Mouse (Mus musculus): ENCODE measurements around the gene Fam3b. TPM values are rescaled to one million over a fixed set of nuclear protein-coding genes. Genes with fewer than 3 reads are reported as not detected.

The Fam3b gene
- polyA plus RNA-seq, 1 experiment from 2014 or later = not detected

DNA sequence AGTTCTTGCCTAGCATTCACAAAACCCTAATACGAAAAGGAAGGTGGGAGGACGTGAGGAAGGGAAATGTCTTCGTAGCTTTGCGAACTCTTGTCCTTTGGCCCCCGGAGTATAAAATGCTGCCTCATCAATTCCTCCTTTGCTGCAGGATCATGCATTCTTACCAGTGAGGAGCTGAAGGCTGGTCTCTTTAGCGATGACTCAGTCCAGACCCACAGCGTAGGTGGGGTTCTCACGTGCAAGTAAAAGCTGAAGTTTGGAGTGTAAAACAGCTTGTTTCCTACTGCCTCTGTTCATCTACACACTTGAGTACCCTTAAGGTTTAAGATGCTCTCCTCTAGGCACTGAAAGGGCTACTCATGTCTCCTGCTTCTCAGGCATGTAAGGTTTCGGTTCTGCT lies 72.6 kb downstream of the Fam3b start:
- no peak overlapping the region for H3K9ac ChIP-seq (ENCODE audit: low read depth, low read length)
- H3K4me2 ChIP-seq (ENCODE audit: low read length) = no peak overlapping the region
- WGBS = 88% methylated on average over 9 of the region's 9 CpGs
- no peak for ATAC-seq
- H3K27me3 ChIP-seq (ENCODE audit: control insufficient read depth, insufficient read depth, low read depth, low read length) = no peaks in the 10 kb centered on the region
- no peaks in the 10 kb centered on the region for H3K9me3 ChIP-seq (replicated peaks; ENCODE audit: control insufficient read depth, low read length, poor library complexity, severe bottlenecking)
- H3K4me3 ChIP-seq (ENCODE audit: low read depth, low read length) = no peak overlapping the region
- no peak overlapping the region for H3K27ac ChIP-seq (ENCODE audit: low read length)
- H3K36me3 ChIP-seq (ENCODE audit: control insufficient read depth, insufficient read depth, low read length) = no peaks in the 10 kb centered on the region
- H3K4me1 ChIP-seq (ENCODE audit: control insufficient read depth, insufficient read depth, low read length) = no peaks in the 10 kb centered on the region

DNA sequence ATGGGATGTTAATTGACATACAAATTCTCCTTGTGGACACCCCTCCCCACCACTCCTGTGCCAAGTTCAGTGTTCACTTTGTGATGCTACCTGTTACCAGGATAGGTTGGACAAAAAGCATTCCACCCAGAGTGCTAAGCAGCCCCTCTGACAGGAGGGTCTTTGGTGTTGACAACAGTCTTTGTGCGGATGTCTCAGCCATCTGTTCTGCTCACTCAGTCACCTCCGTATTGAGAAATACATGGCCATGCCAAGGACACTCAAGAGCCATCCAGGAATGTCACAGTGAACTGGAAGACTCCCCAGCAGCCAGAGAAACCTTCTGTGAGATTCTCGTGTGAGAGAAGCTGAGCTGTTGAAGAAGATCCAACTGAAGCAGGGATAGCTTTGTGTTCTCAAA lies 76.4 kb downstream of the Fam3b start:
- Histone ChIP-seq H3K9ac (ENCODE audit: low read depth, low read length) (no peak overlapping the region), H3K27ac (ENCODE audit: low read length) (no peak overlapping the region), H3K4me1 (ENCODE audit: control insufficient read depth, insufficient read depth, low read length) (no peaks in the 10 kb centered on the region), H3K4me3 (ENCODE audit: low read depth, low read length) (no peak overlapping the region), H3K36me3 (ENCODE audit: control insufficient read depth, insufficient read depth, low read length) (no peaks in the 10 kb centered on the region), H3K9me3 (replicated peaks; ENCODE audit: control insufficient read depth, low read length, poor library complexity, severe bottlenecking) (no peaks in the 10 kb centered on the region), H3K27me3 (ENCODE audit: control insufficient read depth, insufficient read depth, low read depth, low read length) (no peaks in the 10 kb centered on the region), H3K4me2 (ENCODE audit: low read length) (no peak overlapping the region)
- WGBS = 72% methylated on average over 3 of the region's 3 CpGs
- no peak for ATAC-seq

DNA sequence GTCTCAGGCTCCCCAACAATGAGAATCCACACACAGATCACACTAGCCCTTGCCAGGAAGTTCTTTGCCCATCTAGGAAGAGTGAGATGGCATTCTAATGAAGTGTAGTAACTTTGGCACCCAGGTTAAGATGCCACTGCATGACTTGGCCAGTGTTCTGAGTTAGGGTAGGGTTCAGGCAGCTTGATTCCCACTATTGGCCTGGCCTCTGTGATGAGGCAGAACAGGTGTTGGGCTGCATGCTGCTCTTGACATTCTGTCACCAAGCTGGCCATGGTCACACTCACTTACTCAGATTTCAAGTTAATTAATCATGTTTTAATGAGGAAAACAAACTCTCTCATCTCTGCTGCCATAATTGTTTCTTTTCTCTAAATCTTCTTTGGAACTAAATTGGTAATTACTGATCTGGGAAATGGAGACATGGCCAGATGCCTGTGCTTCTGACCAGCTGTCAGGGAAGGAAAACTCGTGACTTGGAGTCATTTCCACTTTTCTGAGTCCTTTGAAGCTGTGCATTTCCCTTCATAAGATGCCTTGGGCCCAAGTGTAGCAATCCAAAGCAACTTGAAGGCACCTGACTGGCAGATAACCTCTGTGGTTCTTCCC lies 77.1 kb downstream of the Fam3b start:
- 55% methylated on average over 1 of the region's 1 CpGs for WGBS
- H3K27ac ChIP-seq (ENCODE audit: low read length) = no peak overlapping the region

DNA sequence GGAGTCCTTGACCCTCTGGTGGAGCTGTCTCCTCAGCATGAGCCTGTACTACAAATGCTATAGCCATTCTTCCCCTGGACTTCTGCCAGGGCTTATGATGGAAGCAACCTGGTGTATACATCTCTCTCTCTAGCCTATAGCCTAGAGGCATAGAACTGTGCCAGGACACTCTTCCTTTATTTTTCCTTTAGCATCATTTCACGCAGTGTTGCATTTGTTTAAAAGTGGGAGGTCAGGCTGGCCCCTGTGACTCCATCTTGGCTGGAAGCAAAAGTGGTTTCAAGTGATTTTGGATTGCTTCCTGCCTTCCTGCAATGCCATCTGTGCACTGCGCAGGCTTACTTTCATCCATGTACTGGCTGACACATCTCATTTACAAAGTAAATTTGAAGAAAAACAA lies 80.4 kb downstream of the Fam3b start:
- H3K27ac ChIP-seq (ENCODE audit: low read length) = no peak overlapping the region
- no peaks in the 10 kb centered on the region for H3K27me3 ChIP-seq (ENCODE audit: control insufficient read depth, insufficient read depth, low read depth, low read length)
- H3K4me1 ChIP-seq (ENCODE audit: control insufficient read depth, insufficient read depth, low read length) = no peaks in the 10 kb centered on the region
- 79% methylated on average over 2 of the region's 2 CpGs for WGBS
- H3K4me2 ChIP-seq (ENCODE audit: low read length) = no peak overlapping the region
- H3K36me3 ChIP-seq (ENCODE audit: control insufficient read depth, insufficient read depth, low read length) = no peaks in the 10 kb centered on the region
- H3K4me3 ChIP-seq (ENCODE audit: low read depth, low read length) = no peak overlapping the region
- no peak overlapping the region for H3K9ac ChIP-seq (ENCODE audit: low read depth, low read length)
- H3K9me3 ChIP-seq (replicated peaks; ENCODE audit: control insufficient read depth, low read length, poor library complexity, severe bottlenecking) = no peaks in the 10 kb centered on the region
- no peak for ATAC-seq

More for the DNA sequence above, 77.1 kb downstream of the Fam3b start:
- Histone ChIP-seq H3K4me1 (ENCODE audit: control insufficient read depth, insufficient read depth, low read length) (no peaks in the 10 kb centered on the region), H3K9me3 (replicated peaks; ENCODE audit: control insufficient read depth, low read length, poor library complexity, severe bottlenecking) (no peaks in the 10 kb centered on the region), H3K27me3 (ENCODE audit: control insufficient read depth, insufficient read depth, low read depth, low read length) (no peaks in the 10 kb centered on the region), H3K36me3 (ENCODE audit: control insufficient read depth, insufficient read depth, low read length) (no peaks in the 10 kb centered on the region), H3K4me2 (ENCODE audit: low read length) (no peak overlapping the region), H3K9ac (ENCODE audit: low read depth, low read length) (no peak overlapping the region), H3K4me3 (ENCODE audit: low read depth, low read length) (no peak overlapping the region)
- no peak for ATAC-seq

DNA sequence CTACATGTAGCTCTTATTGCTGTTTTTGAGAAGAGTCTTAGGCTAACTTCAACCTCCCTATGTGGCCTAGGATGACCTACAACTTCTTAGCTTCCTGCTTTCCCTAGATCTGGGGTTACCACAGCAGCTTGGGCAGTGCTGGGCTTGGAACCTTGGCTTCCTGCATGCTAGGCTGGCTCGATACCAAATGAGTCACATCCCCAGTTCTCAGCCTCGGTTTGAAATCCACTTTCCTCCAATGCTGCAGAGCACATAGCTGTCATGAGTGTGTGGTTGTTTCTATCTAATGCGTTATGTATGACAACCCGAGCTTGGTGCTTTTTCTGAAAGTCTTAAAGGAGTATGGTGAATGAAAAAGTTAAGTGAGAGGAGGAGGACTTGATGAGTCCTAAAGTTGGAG lies 83.3 kb downstream of the Fam3b start:
- Histone ChIP-seq H3K27me3 (ENCODE audit: control insufficient read depth, insufficient read depth, low read depth, low read length) (no peaks in the 10 kb centered on the region), H3K4me1 (ENCODE audit: control insufficient read depth, insufficient read depth, low read length) (no peaks in the 10 kb centered on the region), H3K36me3 (ENCODE audit: control insufficient read depth, insufficient read depth, low read length) (no peaks in the 10 kb centered on the region), H3K4me2 (ENCODE audit: low read length) (no peak overlapping the region), H3K27ac (ENCODE audit: low read length) (no peak overlapping the region), H3K4me3 (ENCODE audit: low read depth, low read length) (no peak overlapping the region), H3K9ac (ENCODE audit: low read depth, low read length) (no peak overlapping the region), H3K9me3 (replicated peaks; ENCODE audit: control insufficient read depth, low read length, poor library complexity, severe bottlenecking) (no peaks in the 10 kb centered on the region)
- ATAC-seq = no peak
- 87% methylated on average over 4 of the region's 4 CpGs for WGBS

DNA sequence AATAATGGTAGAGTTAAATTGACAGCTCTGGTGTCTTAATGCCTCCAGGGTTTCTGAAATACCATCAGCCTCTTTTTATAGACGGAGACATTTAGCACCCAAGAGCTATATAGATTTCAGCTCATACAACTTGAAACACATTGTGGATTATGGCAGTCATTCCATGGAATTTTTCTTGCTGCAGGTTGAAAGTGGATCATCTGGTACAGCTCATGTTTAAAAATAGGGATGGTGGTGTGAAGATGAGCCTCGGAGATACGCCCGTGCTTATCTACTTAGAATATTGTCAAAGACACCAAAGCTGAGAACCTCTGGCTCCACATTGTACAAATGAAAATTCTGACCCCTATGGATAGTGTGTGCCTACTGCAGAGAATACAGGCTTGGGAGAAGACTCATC lies 84.5 kb downstream of the Fam3b start:
- Histone ChIP-seq H3K4me1 (ENCODE audit: control insufficient read depth, insufficient read depth, low read length) (no peaks in the 10 kb centered on the region), H3K4me3 (ENCODE audit: low read depth, low read length) (no peak overlapping the region), H3K27me3 (ENCODE audit: control insufficient read depth, insufficient read depth, low read depth, low read length) (no peaks in the 10 kb centered on the region), H3K36me3 (ENCODE audit: control insufficient read depth, insufficient read depth, low read length) (no peaks in the 10 kb centered on the region), H3K27ac (ENCODE audit: low read length) (no peak overlapping the region), H3K9ac (ENCODE audit: low read depth, low read length) (no peak overlapping the region), H3K9me3 (replicated peaks; ENCODE audit: control insufficient read depth, low read length, poor library complexity, severe bottlenecking) (no peaks in the 10 kb centered on the region), H3K4me2 (ENCODE audit: low read length) (no peak overlapping the region)
- ATAC-seq = no peak
- WGBS = 95% methylated on average over 4 of the region's 4 CpGs

DNA sequence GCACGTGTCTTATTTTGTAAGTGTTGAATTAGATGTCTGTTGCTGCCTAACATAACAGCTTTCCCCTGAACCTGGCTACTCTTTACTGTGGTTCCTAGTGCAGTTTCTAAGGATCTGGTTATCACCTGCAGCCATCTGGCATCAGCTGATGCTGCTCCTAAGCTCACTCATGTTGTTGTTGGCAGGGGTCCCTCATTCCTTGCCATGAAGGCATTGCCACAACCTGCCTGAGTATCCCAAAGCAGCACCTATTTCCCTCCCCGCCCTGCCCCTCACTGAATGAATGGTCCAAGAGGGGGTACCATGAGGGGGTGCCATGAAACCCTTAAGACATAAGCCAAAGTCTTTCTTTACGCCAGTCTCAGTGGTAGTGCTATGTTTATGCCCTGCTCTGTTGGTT lies 86.6 kb downstream of the Fam3b start:
- ATAC-seq = no peak
- 89% methylated on average over 3 of the region's 3 CpGs for WGBS
- Histone ChIP-seq H3K9me3 (replicated peaks; ENCODE audit: control insufficient read depth, low read length, poor library complexity, severe bottlenecking) (no peaks in the 10 kb centered on the region), H3K4me1 (ENCODE audit: control insufficient read depth, insufficient read depth, low read length) (no peaks in the 10 kb centered on the region), H3K4me2 (ENCODE audit: low read length) (no peak overlapping the region), H3K9ac (ENCODE audit: low read depth, low read length) (no peak overlapping the region), H3K4me3 (ENCODE audit: low read depth, low read length) (no peak overlapping the region), H3K27me3 (ENCODE audit: control insufficient read depth, insufficient read depth, low read depth, low read length) (no peaks in the 10 kb centered on the region), H3K27ac (ENCODE audit: low read length) (no peak overlapping the region), H3K36me3 (ENCODE audit: control insufficient read depth, insufficient read depth, low read length) (no peaks in the 10 kb centered on the region)

DNA sequence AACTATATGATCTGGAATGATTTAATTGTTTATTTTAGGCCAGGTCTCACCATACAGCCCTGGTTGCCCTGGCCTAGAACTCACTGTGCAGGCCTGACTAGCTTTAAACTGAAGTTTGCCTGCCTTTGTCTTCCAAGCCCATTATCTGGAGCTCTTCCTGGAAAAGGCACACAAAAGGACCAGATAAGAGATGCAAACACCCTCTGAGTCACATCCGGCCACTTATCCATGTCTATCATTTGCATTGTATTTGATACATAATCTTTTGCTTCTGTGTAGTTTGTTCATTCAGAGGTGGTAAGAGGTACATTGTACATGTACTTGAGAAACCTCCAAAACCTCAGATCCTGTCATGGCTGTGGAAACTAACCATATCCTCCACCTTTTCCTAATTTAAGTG lies 91.0 kb downstream of the Fam3b start:
- no peaks in the 10 kb centered on the region for H3K9me3 ChIP-seq (replicated peaks; ENCODE audit: control insufficient read depth, low read length, poor library complexity, severe bottlenecking)
- no peaks in the 10 kb centered on the region for H3K36me3 ChIP-seq (ENCODE audit: control insufficient read depth, insufficient read depth, low read length)
- H3K27me3 ChIP-seq (ENCODE audit: control insufficient read depth, insufficient read depth, low read depth, low read length) = no peaks in the 10 kb centered on the region
- no peak for ATAC-seq
- H3K4me3 ChIP-seq (ENCODE audit: low read depth, low read length) = no peak overlapping the region
- 74% methylated on average over 1 of the region's 1 CpGs for WGBS
- no peaks in the 10 kb centered on the region for H3K4me1 ChIP-seq (ENCODE audit: control insufficient read depth, insufficient read depth, low read length)
- no peak overlapping the region for H3K4me2 ChIP-seq (ENCODE audit: low read length)
- no peak overlapping the region for H3K27ac ChIP-seq (ENCODE audit: low read length)
- no peak overlapping the region for H3K9ac ChIP-seq (ENCODE audit: low read depth, low read length)

DNA sequence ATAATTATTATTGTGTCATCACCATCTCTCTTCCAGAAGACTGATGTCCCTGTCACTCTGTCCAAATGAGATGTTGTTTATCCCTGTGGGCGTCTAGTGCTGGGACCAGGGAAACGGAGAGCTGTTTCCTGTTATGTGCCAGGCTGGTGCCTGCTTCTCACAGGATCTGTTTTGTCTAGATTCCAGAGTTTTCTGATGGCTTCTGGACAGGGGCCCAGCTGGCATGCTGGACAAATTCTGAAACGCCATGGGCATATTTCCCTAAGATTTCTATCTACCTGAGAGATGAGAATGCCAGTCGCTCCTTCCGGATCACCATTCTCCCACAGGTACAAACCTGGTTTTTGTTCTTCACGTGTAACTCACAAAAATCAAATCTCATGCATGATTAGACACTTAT lies 92.9 kb downstream of the Fam3b start:
- H3K27me3 ChIP-seq (ENCODE audit: control insufficient read depth, insufficient read depth, low read depth, low read length) = no peaks in the 10 kb centered on the region
- H3K9me3 ChIP-seq (replicated peaks; ENCODE audit: control insufficient read depth, low read length, poor library complexity, severe bottlenecking) = no peaks in the 10 kb centered on the region
- H3K9ac ChIP-seq (ENCODE audit: low read depth, low read length) = no peak overlapping the region
- 86% methylated on average over 6 of the region's 6 CpGs for WGBS
- no peak overlapping the region for H3K4me2 ChIP-seq (ENCODE audit: low read length)
- H3K36me3 ChIP-seq (ENCODE audit: control insufficient read depth, insufficient read depth, low read length) = no peaks in the 10 kb centered on the region
- H3K4me1 ChIP-seq (ENCODE audit: control insufficient read depth, insufficient read depth, low read length) = no peaks in the 10 kb centered on the region
- H3K27ac ChIP-seq (ENCODE audit: low read length) = no peak overlapping the region
- H3K4me3 ChIP-seq (ENCODE audit: low read depth, low read length) = no peak overlapping the region
- ATAC-seq = no peak
